Mouse (Mus musculus): Measurements from ENCODE around the gene Chmp3.
A peak's percentile ranks its signal among the peaks of the same experiment; 100 is the strongest.

The Chmp3 gene

GRCm38 (mm10) chr6:71608994-71609393 is 65.4 kb downstream of the Chmp3 start:
- DNase-seq (ENCODE audit: low spot score): no peak

DNA sequence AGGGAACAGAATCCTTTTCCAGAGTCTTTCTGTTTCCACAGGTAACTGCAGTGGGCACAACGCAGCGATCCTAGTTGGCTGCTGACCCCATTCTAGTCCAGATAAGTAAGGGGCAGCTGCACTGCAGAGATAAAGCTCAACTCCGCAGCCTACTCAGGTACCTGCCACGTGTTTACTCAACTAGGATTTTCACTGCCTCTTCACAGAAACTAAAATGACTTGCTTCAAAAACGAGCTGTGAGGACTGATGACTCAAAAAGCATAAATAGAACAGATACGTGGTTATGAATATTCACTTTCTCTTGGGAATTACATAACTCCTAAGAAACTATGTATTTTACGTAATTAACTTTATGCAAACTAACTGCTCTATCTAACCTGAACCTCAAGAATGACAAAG is 66.4 kb downstream of the Chmp3 start:
- no peak for DNase-seq (ENCODE audit: low spot score)

- DNase-seq (ENCODE audit: low spot score): no peak
Observed at GRCm38 (mm10) chr6:71613225-71613624, 69.6 kb downstream of the Chmp3 start.

- no peak for DNase-seq (ENCODE audit: low spot score)
Observed at GRCm38 (mm10) chr6:71616959-71617358, 73.4 kb downstream of the Chmp3 start.

DNA sequence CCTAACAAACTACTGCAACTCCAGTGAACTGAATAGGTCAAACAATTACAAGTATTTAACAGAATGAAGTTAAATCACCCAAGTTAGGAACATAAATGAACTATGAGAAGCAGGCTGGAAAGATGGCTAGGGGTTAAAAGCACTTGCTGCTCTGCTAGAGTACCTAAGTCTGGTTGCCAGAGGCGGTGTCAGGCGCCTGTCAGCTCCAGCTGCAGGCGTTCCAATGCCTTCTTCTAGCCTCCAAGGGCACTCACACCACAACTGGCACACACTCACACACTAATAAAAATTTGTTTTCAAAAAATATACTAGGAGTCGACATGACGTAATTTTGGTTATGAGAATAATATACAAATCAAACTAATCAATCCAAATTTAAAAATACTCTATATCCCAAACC is 78.0 kb downstream of the Chmp3 start:
- DNase-seq (ENCODE audit: low spot score): no peak

GRCm38 (mm10) chr6:71621981-71622380 is 78.4 kb downstream of the Chmp3 start:
- DNase-seq (ENCODE audit: low spot score): no peak

GRCm38 (mm10) chr6:71624723-71625122 is 81.1 kb downstream of the Chmp3 start:
- DNase-seq (ENCODE audit: low spot score): no peak

DNA sequence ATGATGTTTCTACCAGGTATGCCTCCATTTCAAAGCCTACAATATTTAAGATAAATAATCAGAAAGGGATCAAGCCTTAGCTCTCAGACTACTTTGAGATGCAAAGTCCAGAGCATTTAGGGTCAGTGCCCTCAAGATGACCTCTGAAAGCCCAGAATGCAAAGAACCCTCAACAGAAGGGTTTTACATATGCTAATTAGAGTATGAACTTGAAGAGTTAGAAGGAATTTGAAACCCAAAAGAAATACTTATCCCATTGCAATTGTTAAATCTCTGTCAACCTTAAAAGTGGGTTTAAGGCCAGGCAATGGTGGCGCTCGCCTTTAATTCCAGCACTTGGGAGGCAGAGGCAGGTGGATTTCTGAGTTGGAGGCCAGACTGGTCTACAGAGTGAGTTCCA is 82.4 kb downstream of the Chmp3 start:
- DNase-seq (ENCODE audit: low spot score): no peak

DNA sequence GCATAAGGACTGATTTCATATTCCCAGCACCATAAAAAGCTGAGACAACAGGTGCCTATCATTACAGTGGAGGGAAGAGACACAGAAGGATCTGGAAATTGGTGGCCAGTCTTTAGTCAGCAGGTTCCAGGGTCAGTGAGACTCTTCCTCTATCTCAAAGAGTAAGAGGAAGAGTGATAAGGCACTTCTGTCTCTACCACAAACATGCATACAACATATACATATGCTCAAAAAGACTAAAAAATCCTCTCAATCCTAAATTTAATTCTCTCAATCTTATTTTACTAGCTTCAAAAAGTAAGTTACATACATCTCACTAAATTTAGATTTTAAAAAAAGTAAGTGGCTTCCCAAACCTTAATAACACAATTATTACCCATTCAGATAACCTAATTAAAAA is 83.7 kb downstream of the Chmp3 start:
- DNase-seq (ENCODE audit: low spot score): no peak

GRCm38 (mm10) chr6:71631196-71631595 is 87.6 kb downstream of the Chmp3 start:
- DNase-seq (ENCODE audit: low spot score): no peak

DNA sequence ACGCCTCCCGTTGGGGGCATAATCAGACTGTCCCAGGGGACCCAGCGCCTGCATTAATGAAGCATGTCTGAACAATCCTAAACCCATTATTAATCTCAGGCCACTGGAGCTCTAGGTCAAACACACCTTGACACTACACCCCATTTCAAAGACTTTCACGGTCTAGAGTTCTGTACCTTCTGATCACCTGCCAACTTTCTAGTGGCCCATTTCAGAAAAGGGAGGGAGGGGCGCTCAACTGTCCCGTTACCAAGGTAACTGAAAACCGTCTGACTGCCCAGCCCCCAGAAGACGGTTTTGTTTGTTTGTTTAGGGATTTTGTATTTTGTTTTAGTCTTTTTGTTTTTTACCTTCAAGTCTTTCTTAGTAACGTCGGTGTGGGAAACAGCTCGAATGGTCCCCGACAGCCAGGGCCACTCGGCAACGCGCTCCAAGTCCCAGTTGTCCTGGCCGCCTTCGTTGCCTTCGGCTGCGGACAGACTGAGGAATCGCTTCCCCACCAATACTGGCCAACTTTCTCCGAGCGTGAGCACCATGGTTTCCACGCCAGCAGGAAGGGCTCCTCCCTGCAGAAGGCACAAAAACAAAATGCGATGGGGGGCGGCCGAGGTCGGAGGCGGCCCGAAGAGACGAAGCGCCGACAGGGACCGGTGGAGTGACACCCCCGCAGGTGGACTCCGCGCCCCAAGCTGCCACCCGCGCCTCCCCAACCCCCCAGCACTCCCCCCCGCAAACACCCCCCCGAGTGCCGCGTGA is 88.3 kb downstream of the Chmp3 start:
- DNase-seq (ENCODE audit: low spot score): peak; percentile 44

All from ovary, adult 18-20 months (tissue).